Mouse (Mus musculus): ENCODE data around the gene Cacna1a. TPM values are rescaled to one million over a fixed set of nuclear protein-coding genes. Genes with fewer than 3 reads are reported as not detected.
"Not testable (repeated sequence)": the region's sequence is repeated elsewhere in the genome, so short reads cannot be mapped to it uniquely, and the experiment has no call there.

Cacna1a gene
- polyA plus RNA-seq, 1 experiment = 80.8 TPM

- TF ChIP-seq POLR2A (IDR thresholded peaks at IDR 0.05; ENCODE audit: borderline replicate concordance, extremely low read depth, insufficient read depth, insufficient read length, poor library complexity, severe bottlenecking) (peak; percentile 67; the same call in 1 of the 2 replicates), CTCF (IDR thresholded peaks at IDR 0.05; ENCODE audit: borderline replicate concordance, extremely low read depth, insufficient read depth, insufficient read length) (no peak)
- peak; percentile 99 for DNase-seq (ENCODE audit: low read depth)
These were observed 275.5 kb downstream of the Cacna1a start for GRCm38 (mm10) chr8:84663483-84664327.

- peak; percentile 43; the same call in 1 of the 2 replicates for TF ChIP-seq CTCF (IDR thresholded peaks at IDR 0.05; ENCODE audit: borderline replicate concordance, extremely low read depth, insufficient read depth, insufficient read length)
- peak; percentile 15; the same call in 1 of the 2 replicates for TF ChIP-seq POLR2A (IDR thresholded peaks at IDR 0.05; ENCODE audit: borderline replicate concordance, extremely low read depth, insufficient read depth, insufficient read length, poor library complexity, severe bottlenecking)
- DNase-seq (ENCODE audit: low read depth) = peak; percentile 94
These were observed 276.5 kb downstream of the Cacna1a start for GRCm38 (mm10) chr8:84664566-84665384.

GRCm38 (mm10) chr8:84665385-84665893 is 277.2 kb downstream of the Cacna1a start:
- TF ChIP-seq CTCF (IDR thresholded peaks at IDR 0.05; ENCODE audit: borderline replicate concordance, extremely low read depth, insufficient read depth, insufficient read length) (no peak), POLR2A (IDR thresholded peaks at IDR 0.05; ENCODE audit: borderline replicate concordance, extremely low read depth, insufficient read depth, insufficient read length, poor library complexity, severe bottlenecking) (no peak)
- no peak for DNase-seq (ENCODE audit: low read depth)

GRCm38 (mm10) chr8:84668081-84668480 is 279.8 kb downstream of the Cacna1a start:
- no peak for DNase-seq (ENCODE audit: low read depth)

GRCm38 (mm10) chr8:84668731-84669485 is 280.7 kb downstream of the Cacna1a start:
- no peak for DNase-seq (ENCODE audit: low read depth)

More at GRCm38 (mm10) chr8:84668081-84668480, 279.8 kb downstream of the Cacna1a start:
- TF ChIP-seq CTCF (IDR thresholded peaks at IDR 0.05; ENCODE audit: borderline replicate concordance, extremely low read depth, insufficient read depth, insufficient read length) (no peak), POLR2A (IDR thresholded peaks at IDR 0.05; ENCODE audit: borderline replicate concordance, extremely low read depth, insufficient read depth, insufficient read length, poor library complexity, severe bottlenecking) (no peak)

GRCm38 (mm10) chr8:84670295-84671006 is 282.2 kb downstream of the Cacna1a start:
- DNase-seq (ENCODE audit: low read depth) = not testable (repeated sequence)

More at GRCm38 (mm10) chr8:84668731-84669485, 280.7 kb downstream of the Cacna1a start:
- TF ChIP-seq CTCF (IDR thresholded peaks at IDR 0.05; ENCODE audit: borderline replicate concordance, extremely low read depth, insufficient read depth, insufficient read length) (no peak), POLR2A (IDR thresholded peaks at IDR 0.05; ENCODE audit: borderline replicate concordance, extremely low read depth, insufficient read depth, insufficient read length, poor library complexity, severe bottlenecking) (no peak)

- DNase-seq (ENCODE audit: low read depth) = no peak
- TF ChIP-seq CTCF (IDR thresholded peaks at IDR 0.05; ENCODE audit: borderline replicate concordance, extremely low read depth, insufficient read depth, insufficient read length) = no peak
- TF ChIP-seq POLR2A (IDR thresholded peaks at IDR 0.05; ENCODE audit: borderline replicate concordance, extremely low read depth, insufficient read depth, insufficient read length, poor library complexity, severe bottlenecking) = no peak
These were observed 289.1 kb downstream of the Cacna1a start for GRCm38 (mm10) chr8:84677305-84677704.

- TF ChIP-seq CTCF (IDR thresholded peaks at IDR 0.05; ENCODE audit: borderline replicate concordance, extremely low read depth, insufficient read depth, insufficient read length) = no peak
- no peak for TF ChIP-seq POLR2A (IDR thresholded peaks at IDR 0.05; ENCODE audit: borderline replicate concordance, extremely low read depth, insufficient read depth, insufficient read length, poor library complexity, severe bottlenecking)
These were observed 293.2 kb downstream of the Cacna1a start for GRCm38 (mm10) chr8:84681476-84681875.

GRCm38 (mm10) chr8:84682257-84682656 is 294.0 kb downstream of the Cacna1a start:
- no peak for DNase-seq (ENCODE audit: low read depth)
- TF ChIP-seq CTCF (IDR thresholded peaks at IDR 0.05; ENCODE audit: borderline replicate concordance, extremely low read depth, insufficient read depth, insufficient read length) = no peak

More at GRCm38 (mm10) chr8:84681476-84681875, 293.2 kb downstream of the Cacna1a start:
- DNase-seq (ENCODE audit: low read depth) = no peak

- DNase-seq (ENCODE audit: low read depth) = no peak
- TF ChIP-seq CTCF (IDR thresholded peaks at IDR 0.05; ENCODE audit: borderline replicate concordance, extremely low read depth, insufficient read depth, insufficient read length) = no peak
- no peak for TF ChIP-seq POLR2A (IDR thresholded peaks at IDR 0.05; ENCODE audit: borderline replicate concordance, extremely low read depth, insufficient read depth, insufficient read length, poor library complexity, severe bottlenecking)
These were observed 296.3 kb downstream of the Cacna1a start for GRCm38 (mm10) chr8:84684537-84684936.
